Mouse (Mus musculus) gastrocnemius, postnatal 10 days (tissue): ENCODE results near the gene Dmkn. TPM values are rescaled to one million over a fixed set of nuclear protein-coding genes. Genes with fewer than 3 reads are reported as not detected.
"Not testable (repeated sequence)": the region's sequence is repeated elsewhere in the genome, so short reads cannot be mapped to it uniquely, and the experiment has no call there.

Experiments
- DNase-seq: peaks from one replicate; pipeline ENCODE4 v3.0.0; 2021; ENCODE audit warnings: mixed read lengths
- long read RNA-seq, 2 experiments: library from polyadenylated mRNA; stranded (forward); transcript quantifications; one replicate each; pipeline ENCODE4 v2.0.0; 2021
- total RNA-seq, 2 experiments: library from RNA; stranded (reverse); gene quantifications; 2 replicates each; pipeline ENCODE4 v1.2.3; 2021

Dmkn gene
- total RNA-seq = under 1 TPM in 1 of 2 experiments, not detected in 1; 0.33 TPM
- long read RNA-seq, experiment 1 = 0 reads
- long read RNA-seq, experiment 2 = 0 reads

- no peak for DNase-seq
Observed at GRCm38 (mm10) chr7:30763456-30763855, at the start of gene Dmkn. TSS of gene Dmkn (plus strand) at chr7:30763756.

DNA sequence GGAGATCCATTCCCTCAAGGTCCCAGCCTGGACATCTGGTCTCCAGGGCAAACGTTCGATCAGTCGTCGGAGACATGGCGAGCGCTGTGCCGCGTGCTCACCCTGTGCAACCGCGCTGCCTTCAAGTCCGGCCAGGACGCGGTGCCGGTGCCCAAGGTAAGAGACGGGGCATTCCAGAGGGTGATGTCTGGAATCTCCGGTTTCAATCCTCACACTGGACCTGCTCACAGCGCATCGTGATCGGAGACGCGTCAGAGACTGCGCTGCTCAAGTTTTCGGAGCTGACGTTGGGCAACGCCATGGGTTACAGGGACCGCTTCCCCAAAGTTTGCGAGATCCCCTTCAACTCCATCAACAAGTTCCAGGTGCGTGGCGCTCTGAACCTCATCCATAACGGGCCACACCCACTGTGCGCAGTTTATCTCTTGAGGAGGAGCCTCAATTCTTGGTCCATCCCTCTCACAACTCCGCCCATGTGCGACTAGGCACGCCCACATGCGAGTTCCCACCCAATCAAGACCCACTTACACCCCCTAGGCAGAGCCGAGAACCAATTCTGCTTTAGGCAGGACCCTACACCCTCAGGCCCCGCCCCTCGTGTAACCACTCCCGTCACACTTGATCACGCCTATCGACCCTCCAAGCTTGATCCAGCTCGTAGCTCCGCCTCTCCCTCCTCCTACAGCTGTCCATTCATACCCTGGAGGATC, 46.4 kb upstream of the Dmkn start:
- DNase-seq = peak; percentile 15

DNA sequence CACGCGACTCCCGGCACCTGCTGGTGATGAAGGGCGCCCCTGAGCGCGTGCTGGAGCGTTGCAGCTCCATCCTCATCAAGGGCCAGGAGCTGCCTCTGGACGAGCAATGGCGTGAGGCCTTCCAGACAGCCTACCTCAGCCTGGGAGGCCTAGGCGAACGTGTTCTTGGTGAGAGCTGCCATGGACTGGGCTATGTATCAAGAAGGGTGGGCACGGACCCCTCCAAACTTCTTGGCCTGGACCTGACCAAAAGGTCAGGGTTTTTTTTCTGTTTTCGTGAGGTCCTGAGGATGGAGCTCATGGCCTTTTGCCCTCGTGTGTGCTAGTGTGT, 45.9 kb upstream of the Dmkn start:
- no peak for DNase-seq

GRCm38 (mm10) chr7:30719669-30720068, 43.9 kb upstream of the Dmkn start:
- no peak for DNase-seq

GRCm38 (mm10) chr7:30721286-30721685, 42.3 kb upstream of the Dmkn start:
- DNase-seq = no peak

DNA sequence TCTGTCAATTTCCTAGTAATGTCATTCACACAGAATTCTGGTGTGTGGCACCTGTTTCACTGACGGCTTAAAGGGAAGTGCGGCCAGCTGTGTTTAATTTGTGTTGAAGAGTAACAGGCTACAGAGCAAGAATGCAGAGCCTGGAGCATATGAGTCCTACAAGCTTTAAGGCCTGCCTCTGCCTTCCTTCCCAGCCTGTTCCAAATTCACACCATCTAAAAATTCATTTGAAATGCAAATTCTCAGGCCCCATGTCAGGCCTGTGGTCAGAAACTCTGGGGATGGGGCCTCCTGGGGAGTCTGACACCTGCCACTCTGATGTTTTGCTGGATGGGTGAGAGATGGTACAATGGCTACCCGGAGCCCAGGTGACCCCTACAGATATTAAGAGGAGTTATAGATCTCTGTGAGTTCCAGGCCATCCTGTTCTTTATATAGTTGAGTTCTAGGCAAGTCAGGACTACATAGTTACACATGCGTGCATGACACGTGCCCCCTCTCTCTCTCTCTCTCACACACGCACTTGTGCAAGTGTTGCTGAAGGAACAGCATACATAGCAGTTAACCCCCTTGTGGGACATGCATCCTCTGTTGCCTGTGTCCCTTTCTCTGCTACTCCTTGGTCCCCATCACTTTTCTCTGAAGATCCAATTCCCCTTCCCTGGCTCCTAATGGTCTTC, 40.1 kb upstream of the Dmkn start:
- no peak for DNase-seq

DNA sequence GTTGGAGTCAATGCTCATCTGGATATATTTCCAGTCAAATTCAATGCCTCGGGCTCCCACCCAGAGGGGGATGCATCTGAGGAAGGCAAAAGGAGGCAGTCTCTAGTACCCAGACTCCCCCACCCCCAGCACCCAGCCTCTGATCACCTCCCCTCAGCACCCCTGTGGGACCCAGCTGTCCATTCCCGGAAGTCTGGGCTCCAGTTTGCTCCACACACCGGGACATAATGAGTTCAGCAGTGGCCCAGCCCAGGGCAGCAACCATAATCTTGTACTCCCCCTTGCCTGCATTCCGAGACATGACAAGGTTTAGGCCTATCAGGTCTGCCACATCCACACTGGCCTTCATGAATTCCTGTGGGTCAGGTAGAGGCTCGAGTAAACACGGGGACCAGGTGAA, 35.3 kb upstream of the Dmkn start:
- no peak for DNase-seq

DNA sequence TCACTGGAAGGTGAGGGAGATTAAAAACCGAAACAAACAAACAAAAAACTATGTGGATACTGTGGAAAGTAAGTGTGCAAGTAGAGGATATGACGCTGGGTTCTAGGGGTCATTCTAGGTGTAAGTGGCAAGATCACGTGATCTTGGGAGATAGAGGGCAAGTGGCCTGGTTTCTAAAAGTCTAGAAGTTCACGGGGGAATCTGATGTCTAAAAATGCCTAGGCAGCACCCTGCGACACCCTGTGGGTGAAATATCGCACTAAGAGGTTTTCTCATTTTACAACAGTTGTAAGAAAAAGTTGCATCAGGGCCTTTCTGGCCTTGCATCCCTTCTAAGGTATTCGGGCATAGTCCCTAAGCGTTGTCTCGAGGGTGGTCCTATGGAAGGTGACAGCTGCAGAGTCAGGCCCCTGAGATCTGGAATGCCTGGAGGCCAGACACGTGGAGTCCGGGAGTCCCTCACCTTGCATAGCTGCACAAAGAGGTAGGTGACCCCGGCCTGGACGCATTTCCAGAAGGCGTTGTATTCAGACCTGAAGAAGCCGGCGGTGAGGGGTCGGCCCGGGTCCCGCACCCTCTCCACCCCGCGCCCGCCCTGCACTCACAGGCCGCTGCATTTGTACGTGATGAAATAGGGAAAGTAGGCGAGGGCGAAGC, 34.7 kb upstream of the Dmkn start:
- DNase-seq = no peak

DNA sequence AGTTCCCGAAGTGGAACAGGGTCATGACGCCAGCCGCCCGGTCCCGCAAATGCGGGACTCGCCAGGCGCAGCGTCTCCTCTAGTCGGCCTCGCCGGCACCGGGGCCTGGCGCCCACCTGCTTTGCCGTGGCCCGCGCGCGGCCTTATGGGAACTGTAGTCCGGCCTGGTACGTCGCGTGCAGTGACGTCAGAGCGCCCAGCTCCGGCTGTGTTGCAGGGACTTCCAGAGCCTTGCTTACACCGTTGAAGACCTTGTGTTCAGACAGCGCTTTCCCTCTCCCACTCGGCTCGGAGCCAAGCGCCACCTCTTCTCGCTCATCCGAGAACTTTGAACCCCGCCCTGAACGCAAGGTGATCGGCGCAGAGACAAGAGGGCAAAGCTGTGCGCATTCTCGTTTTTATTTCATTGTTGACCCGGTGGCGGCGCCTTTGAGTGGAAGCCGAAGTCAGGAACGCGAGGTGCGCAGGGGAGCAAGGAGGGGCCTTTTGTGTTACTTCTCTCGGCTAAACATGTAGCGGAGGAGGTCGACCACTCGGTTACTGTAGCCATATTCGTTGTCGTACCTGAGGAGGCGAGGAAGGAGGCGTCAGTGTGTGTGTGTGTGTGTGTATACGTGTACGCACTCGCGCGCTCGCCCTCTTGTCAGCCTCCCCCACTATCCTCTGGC, 34.0 kb upstream of the Dmkn start, which contains the start of gene Tmem147:
Tmem147 (minus strand) TSS at position 145 of the 668 bp plus-strand sequence.
- peak; percentile 94 for DNase-seq

- not testable (repeated sequence) for DNase-seq
Observed at GRCm38 (mm10) chr7:30730064-30730722, 33.4 kb upstream of the Dmkn start.

GRCm38 (mm10) chr7:30736211-30736610, 27.3 kb upstream of the Dmkn start:
- DNase-seq = no peak

DNA sequence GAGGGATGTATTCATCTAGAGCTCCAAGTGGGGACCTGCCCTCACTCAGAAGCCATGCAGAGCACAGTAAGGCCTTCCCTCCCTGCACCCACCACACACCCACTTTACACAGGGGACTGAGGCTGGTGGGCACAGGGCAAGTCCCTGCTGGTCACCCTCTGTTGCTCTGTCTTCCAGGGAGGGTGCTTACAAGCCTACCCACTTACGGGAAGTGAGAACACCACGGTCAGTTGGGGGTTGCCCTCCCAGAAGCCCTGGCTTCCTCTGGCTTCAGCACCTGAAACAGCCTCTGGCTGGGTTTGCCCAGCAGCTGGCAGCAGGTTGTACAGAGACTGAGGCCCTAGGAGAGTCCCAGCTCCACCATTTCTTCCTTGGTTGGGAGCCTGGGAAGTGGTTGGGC, 21.0 kb upstream of the Dmkn start:
- not testable (repeated sequence) for DNase-seq

GRCm38 (mm10) chr7:30743617-30744016, 19.9 kb upstream of the Dmkn start, which contains the start of gene Gapdhs:
TSS of gene Gapdhs (minus strand) at chr7:30743681.
- DNase-seq = not testable (repeated sequence)

DNA sequence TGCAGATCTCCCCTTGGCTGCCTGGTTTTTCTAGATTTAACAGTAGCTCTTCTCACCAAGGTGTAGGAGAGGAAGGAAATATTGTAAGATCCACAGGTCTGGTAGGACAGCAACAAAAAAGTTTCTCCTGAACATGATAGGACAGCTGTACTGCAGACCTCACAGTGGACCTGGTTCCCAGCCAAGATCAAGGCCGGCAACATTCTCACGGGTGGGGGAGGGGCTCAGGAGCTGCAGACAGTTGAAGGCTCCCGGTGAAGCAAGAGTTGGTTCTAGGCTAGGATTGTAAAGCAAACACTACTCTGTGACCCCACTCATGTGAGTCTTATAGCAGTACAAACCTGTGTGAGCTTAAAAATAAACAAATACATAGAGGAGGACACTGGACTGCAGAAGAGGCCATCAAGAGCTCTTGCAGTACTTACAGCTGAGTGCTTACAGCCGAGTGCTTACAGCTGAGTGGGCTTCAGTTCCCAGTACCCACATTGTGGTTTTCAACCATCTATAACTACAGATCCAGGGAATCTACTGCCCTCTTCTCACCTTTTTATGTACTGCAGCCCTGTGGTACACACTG, 19.4 kb upstream of the Dmkn start:
- peak; percentile 48 for DNase-seq

DNA sequence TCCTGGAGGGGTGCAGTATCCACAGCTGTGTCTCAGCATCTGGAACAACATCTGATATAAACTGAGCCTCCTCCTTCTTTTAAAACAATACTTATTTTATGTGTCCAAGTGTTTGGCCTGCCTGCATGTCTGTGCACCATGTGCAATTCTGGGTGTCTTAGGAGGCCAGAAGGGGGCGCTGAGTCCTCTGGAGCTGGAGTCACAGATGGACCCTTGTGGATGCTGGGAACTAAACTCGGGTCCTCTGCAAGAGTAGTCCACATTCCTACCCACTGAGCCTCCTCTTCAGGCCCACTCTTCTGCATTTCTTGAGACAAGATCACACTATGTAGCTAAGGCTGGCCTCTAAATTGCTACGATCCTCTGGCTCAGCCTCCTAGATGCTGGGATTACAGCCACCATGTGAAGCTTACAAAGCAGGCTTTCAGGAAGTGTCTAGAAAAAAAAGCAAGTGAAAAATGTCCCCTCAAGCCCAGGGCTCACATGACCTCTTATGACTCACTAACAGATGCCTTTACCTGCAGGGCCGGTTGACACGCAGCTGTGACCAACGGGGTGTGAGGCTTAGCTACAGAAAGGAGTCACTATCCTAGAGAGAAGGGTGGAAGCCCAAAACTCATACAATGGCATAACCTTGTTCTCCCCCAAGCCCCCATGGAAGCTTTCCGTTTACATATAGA, 15.9 kb upstream of the Dmkn start:
- DNase-seq = no peak

- no peak for DNase-seq
Observed at GRCm38 (mm10) chr7:30749824-30750606, 13.5 kb upstream of the Dmkn start.

DNA sequence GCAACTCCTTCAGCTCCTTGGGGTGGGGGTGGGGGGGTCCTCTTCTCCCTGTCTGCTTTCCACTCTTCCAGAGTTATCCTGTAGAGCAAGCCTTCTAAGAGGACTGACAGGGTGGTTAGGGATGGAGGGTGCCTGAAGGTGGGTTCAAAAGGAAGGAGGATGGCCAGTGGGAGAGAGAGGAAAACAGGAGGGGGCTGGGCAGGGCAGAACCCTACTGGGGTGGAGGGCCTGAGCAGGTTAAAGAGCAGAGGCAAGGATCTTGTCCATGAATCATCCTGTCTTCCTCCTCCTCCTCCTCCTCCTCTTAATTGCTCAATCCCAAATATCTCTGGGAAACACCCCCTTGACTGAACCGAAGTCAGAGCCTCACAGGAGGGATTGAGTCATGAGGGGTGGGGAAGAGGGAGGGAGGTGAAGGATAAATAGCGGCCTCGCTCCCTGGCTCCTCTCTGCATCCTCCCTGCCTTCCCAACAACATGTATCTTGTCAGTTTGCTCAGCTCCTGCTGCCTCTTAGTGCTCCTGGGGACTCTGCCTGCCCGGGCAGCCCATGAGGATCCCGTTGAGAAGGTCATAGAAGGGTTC, 12.4 kb upstream of the Dmkn start, which contains the start of gene Sbsn:
Sbsn (plus strand) TSS at position 386 of the 584 bp plus-strand sequence.
- no peak for DNase-seq

DNA sequence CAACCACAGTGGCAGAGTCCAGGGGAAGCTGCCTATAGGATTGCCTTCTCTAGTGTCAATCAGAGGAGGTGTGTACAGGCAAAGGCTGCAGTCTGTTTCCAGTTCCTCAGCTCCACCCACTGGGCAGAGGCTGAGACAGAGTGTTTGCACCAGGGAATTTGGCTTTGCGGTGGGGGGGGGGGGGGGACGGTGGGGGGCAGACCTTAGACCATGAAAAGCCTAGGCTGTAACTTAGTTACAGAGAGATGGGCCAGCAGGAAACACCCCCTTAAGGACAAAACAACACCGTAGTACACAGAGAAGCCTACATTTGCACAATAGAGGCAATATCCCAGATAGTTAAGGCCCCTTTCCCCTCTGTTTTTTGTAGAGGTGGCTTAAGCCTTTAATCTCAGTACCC, 6.6 kb upstream of the Dmkn start:
- DNase-seq = no peak

DNA sequence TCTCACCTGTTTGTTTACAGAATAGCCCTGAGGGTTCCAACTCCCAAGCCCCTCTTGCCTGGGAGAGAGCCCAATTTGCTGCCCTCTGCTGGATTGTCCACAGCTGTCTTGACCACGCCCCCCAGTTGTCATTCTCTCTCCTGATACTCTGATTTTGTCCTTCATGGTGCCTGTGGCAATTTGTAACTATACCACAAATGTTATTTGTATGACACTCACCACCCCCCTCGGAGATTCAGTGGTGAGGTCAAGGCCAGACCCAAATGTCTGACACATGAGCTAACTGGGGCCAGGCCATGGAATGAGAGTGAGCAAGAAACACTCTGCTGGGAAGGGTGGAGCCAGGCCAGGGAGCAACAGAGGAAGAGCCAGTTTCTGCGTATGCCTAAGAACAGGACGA, 4.7 kb upstream of the Dmkn start:
- peak; percentile 42 for DNase-seq
